ENCODE assay signal across 13 mouse cellular contexts in the genomic region with DNA sequence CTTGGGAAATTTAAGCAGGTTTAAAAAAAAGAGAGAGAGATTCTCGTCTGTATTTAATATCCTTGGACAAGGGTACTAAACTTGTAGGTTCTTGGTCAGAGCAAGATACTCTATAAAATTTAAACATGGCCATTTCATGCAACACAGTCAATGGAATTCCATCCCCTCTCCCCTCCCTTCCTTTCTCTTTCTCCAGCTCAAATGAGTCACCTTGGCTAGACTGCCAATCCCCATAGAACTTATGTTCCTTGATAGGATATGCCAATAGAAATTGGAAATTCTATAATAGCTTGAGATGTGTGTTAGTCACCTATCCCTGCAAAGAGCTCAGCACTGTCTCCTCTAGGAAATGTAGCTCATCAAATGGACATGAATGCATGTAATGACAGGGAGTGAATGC.
"Had no signal": no experiment of that assay in that cellular context is flagged by ENCODE, and none has a peak within 500 bp of the region (broad histone marks: within the 10 kb centered on the region; RNA-seq: fewer than 3 reads in every experiment).

No protein-coding gene starts in this region.

- DNase-seq: kidney, adult 2 months; kidney, postnatal 14 days; layer of hippocampus, postnatal 36 days; lung, adult 2 months; lung, postnatal 36 days; right cerebral cortex, adult 18-20 months; right cerebral cortex, postnatal 25 days; thymus, postnatal 4 days had no signal

- H3K27me3 ChIP-seq: kidney, embryonic 15.5 days; liver, embryonic 15.5 days had no signal

- H3K9ac ChIP-seq: kidney, embryonic 15.5 days; liver, embryonic 15.5 days had no signal

- H3K4me2 ChIP-seq: kidney, embryonic 15.5 days; liver, embryonic 11.5 days; liver, embryonic 15.5 days had no signal

- H3K4me1 ChIP-seq: kidney, embryonic 15.5 days; limb, embryonic 10.5 days; liver, embryonic 15.5 days had no signal

- H3K4me3 ChIP-seq: kidney, embryonic 15.5 days; limb, embryonic 10.5 days; liver, embryonic 15.5 days had no signal

- H3K27ac ChIP-seq: kidney, embryonic 15.5 days; limb, embryonic 10.5 days; liver, embryonic 15.5 days had no signal

- H3K36me3 ChIP-seq: kidney, embryonic 15.5 days; limb, embryonic 10.5 days; liver, embryonic 15.5 days had no signal

- H3K9me3 ChIP-seq: kidney, embryonic 15.5 days; limb, embryonic 10.5 days; liver, embryonic 15.5 days had no signal

- ATAC-seq: lung, postnatal 0 days had no signal
